20 mouse cellular contexts compared by ENCODE assay signal in genomic region chr13:63238045-63238444, GRCm38 (mm10).
DNase-seq lines count a peak whose midpoint lies in the region; ATAC-seq and TF ChIP-seq lines count a peak whose summit lies in the region.
"Had no signal": no experiment of that assay in that cellular context is flagged by ENCODE, and none has a peak within 500 bp of the region (broad histone marks: within the 10 kb centered on the region; RNA-seq: fewer than 3 reads in every experiment).

No protein-coding gene starts in this region.

- no peak overlapping the region for H3K4me2 ChIP-seq in kidney, postnatal 0 days (ENCODE audit: low read length)
- no peak overlapping the region for H3K4me2 ChIP-seq in embryonic facial prominence, embryonic 13.5 days
- H3K4me2 ChIP-seq in hindbrain, embryonic 11.5 days (replicated peaks; ENCODE audit: low read depth, low read length): no peak overlapping the region
- H3K4me2 ChIP-seq: forebrain, embryonic 12.5 days had no signal

- peak overlapping the region; percentile 0; the same call in 1 of the 2 replicates for H3K27ac ChIP-seq in kidney, postnatal 0 days
- peak overlapping the region; percentile 95; the same call in 1 of the 2 replicates for H3K27ac ChIP-seq in embryonic facial prominence, embryonic 13.5 days
- peak overlapping the region; percentile 93 for H3K27ac ChIP-seq in limb, embryonic 10.5 days
- H3K27ac ChIP-seq in hindbrain, embryonic 11.5 days (ENCODE audit: low read depth, low read length): no peak overlapping the region
- H3K27ac ChIP-seq: forebrain, embryonic 12.5 days; hindbrain, embryonic 10.5 days; midbrain, embryonic 10.5 days; neural tube, embryonic 13.5 days; stomach, postnatal 0 days had no signal

- H3K9ac ChIP-seq in kidney, postnatal 0 days (ENCODE audit: low read depth, low read length): no peak overlapping the region
- H3K9ac ChIP-seq in embryonic facial prominence, embryonic 13.5 days: no peak overlapping the region
- H3K9ac ChIP-seq in hindbrain, embryonic 11.5 days (ENCODE audit: low read depth, low read length): no peak overlapping the region
- H3K9ac ChIP-seq: forebrain, embryonic 12.5 days; neural tube, embryonic 13.5 days had no signal

- WGBS in kidney, postnatal 0 days: 72% methylated on average over 7 of the region's 7 CpGs
- WGBS in embryonic facial prominence, embryonic 13.5 days: 82% methylated on average over 7 of the region's 7 CpGs
- 92% methylated on average over 7 of the region's 7 CpGs for WGBS in limb, embryonic 10.5 days
- WGBS in hindbrain, embryonic 11.5 days: 93% methylated on average over 7 of the region's 7 CpGs

- TF ChIP-seq CTCF in kidney, postnatal 0 days (IDR thresholded peaks at IDR 0.05; ENCODE audit: low read depth): no peak

- no peak overlapping the region for H3K4me3 ChIP-seq in kidney, postnatal 0 days (replicated peaks; ENCODE audit: low read depth, low read length)
- no peak overlapping the region for H3K4me3 ChIP-seq in embryonic facial prominence, embryonic 13.5 days
- H3K4me3 ChIP-seq in limb, embryonic 10.5 days: no peak overlapping the region
- no peak overlapping the region for H3K4me3 ChIP-seq in hindbrain, embryonic 11.5 days (ENCODE audit: low read depth, low read length)
- H3K4me3 ChIP-seq: forebrain, embryonic 12.5 days; hindbrain, embryonic 10.5 days; midbrain, embryonic 10.5 days; neural tube, embryonic 13.5 days had no signal

- H3K36me3 ChIP-seq in kidney, postnatal 0 days (ENCODE audit: insufficient read depth, low read length): no peaks in the 10 kb centered on the region
- no peaks in the 10 kb centered on the region for H3K36me3 ChIP-seq in embryonic facial prominence, embryonic 13.5 days
- H3K36me3 ChIP-seq in limb, embryonic 10.5 days: peaks cover 13% of the 10 kb centered on the region; the same call in 1 of the 2 replicates
- H3K36me3 ChIP-seq in hindbrain, embryonic 11.5 days (ENCODE audit: control insufficient read depth, insufficient read depth, low read length): no peaks in the 10 kb centered on the region
- H3K36me3 ChIP-seq: forebrain, embryonic 12.5 days; hindbrain, embryonic 10.5 days; midbrain, embryonic 10.5 days; neural tube, embryonic 13.5 days had no signal

- peaks cover 25% of the 10 kb centered on the region for H3K4me1 ChIP-seq in kidney, postnatal 0 days (replicated peaks; ENCODE audit: insufficient read depth, low read length)
- H3K4me1 ChIP-seq in embryonic facial prominence, embryonic 13.5 days: peaks cover 52% of the 10 kb centered on the region
- H3K4me1 ChIP-seq in limb, embryonic 10.5 days: peaks cover 56% of the 10 kb centered on the region
- 0 out of 2 replicates have a peak, but pooled peaks cover 2% of the 10 kb centered on the region for H3K4me1 ChIP-seq in hindbrain, embryonic 11.5 days (replicated peaks; ENCODE audit: control insufficient read depth, insufficient read depth, low read length)

- DNase-seq in heart, adult 11 months: peak; percentile 83
- DNase-seq in heart, adult 8-10 months (ENCODE audit: low spot score): no peak
- no peak for DNase-seq in kidney, postnatal 0 days (ENCODE audit: low spot score)
- no peak for DNase-seq in kidney, postnatal 10 days
- no peak for DNase-seq in limb, embryonic 10.5 days (ENCODE audit: low spot score)
- no peak for DNase-seq in left cerebral cortex, postnatal 4 days
- no peak for DNase-seq in hindbrain, embryonic 11.5 days (ENCODE audit: low spot score)
- DNase-seq: adrenal gland, postnatal 25 days; cerebellum, adult 2 months; layer of hippocampus, postnatal 36 days; lung, adult 18-20 months; lung, postnatal 4 days; right cerebral cortex, postnatal 25 days had no signal

- intact Hi-C loops in left cerebral cortex, postnatal 4 days (cut with DNase I): no loop called here

- ATAC-seq in kidney, postnatal 0 days (replicated peaks; ENCODE audit: low FRiP score, low read depth): no peak
- no peak for ATAC-seq in embryonic facial prominence, embryonic 13.5 days (ENCODE audit: insufficient number of reproducible peaks, insufficient read depth, low FRiP score, low TSS enrichment, low read depth)
- ATAC-seq in hindbrain, embryonic 11.5 days (ENCODE audit: low FRiP score): no peak
- ATAC-seq: Patski had no signal

- no peaks in the 10 kb centered on the region for H3K9me3 ChIP-seq in kidney, postnatal 0 days (replicated peaks; ENCODE audit: low read length)
- H3K9me3 ChIP-seq in embryonic facial prominence, embryonic 13.5 days: no peaks in the 10 kb centered on the region
- H3K9me3 ChIP-seq in limb, embryonic 10.5 days (replicated peaks): no peaks in the 10 kb centered on the region
- H3K9me3 ChIP-seq in hindbrain, embryonic 11.5 days (ENCODE audit: control insufficient read depth, low read length): no peaks in the 10 kb centered on the region
- H3K9me3 ChIP-seq: forebrain, embryonic 12.5 days; hindbrain, embryonic 10.5 days; midbrain, embryonic 10.5 days; neural tube, embryonic 13.5 days had no signal

- H3K27me3 ChIP-seq in kidney, postnatal 0 days (ENCODE audit: insufficient read depth, low read length): no peaks in the 10 kb centered on the region
- H3K27me3 ChIP-seq in embryonic facial prominence, embryonic 13.5 days: no peaks in the 10 kb centered on the region
- no peaks in the 10 kb centered on the region for H3K27me3 ChIP-seq in limb, embryonic 10.5 days (ENCODE audit: low read depth, poor library complexity, severe bottlenecking)
- 0 out of 2 replicates have a peak, but pooled peaks cover 2% of the 10 kb centered on the region for H3K27me3 ChIP-seq in hindbrain, embryonic 11.5 days (ENCODE audit: control insufficient read depth, insufficient read depth, low read length)
- H3K27me3 ChIP-seq: neural tube, embryonic 13.5 days; Patski had no signal
